8 mouse cellular contexts compared by ENCODE assay signal in genomic region chr8:8733804-8734203, GRCm38 (mm10). TPM values are rescaled to one million over a fixed set of nuclear protein-coding genes. Genes with fewer than 3 reads are reported as not detected.
DNase-seq lines count a peak whose midpoint lies in the region; ATAC-seq and TF ChIP-seq lines count a peak whose summit lies in the region.

No protein-coding gene starts in this region.

- DNase-seq in kidney, adult 2 months = peak; percentile 36
- DNase-seq in CH12.LX (ENCODE audit: extremely low read depth) = peak; percentile 1
- peak; percentile 3 for DNase-seq in adrenal gland, adult 8-10 months
- DNase-seq in forelimb bud, embryonic 11.5 days (ENCODE audit: low read depth, low spot score) = peak; percentile 36
- peak; percentile 4 for DNase-seq in retina, postnatal 7 days (ENCODE audit: low read depth, low spot score)
- DNase-seq in layer of hippocampus, postnatal 36 days = no peak
- no peak for DNase-seq in urinary bladder, adult 2 months (ENCODE audit: low spot score)

- H3K4me1 ChIP-seq in kidney, adult 2 months (ENCODE audit: control insufficient read depth, insufficient read depth, low read length) = no peaks in the 10 kb centered on the region
- H3K4me1 ChIP-seq in kidney, embryonic 14.5 days (ENCODE audit: control insufficient read depth, insufficient read depth, low read length) = no peaks in the 10 kb centered on the region
- no peaks in the 10 kb centered on the region for H3K4me1 ChIP-seq in CH12.LX (ENCODE audit: control insufficient read depth in 1 of 2, insufficient read depth in 2 of 2)

- H3K9ac ChIP-seq in kidney, embryonic 14.5 days (ENCODE audit: low read depth, low read length) = no peak overlapping the region
- no peak overlapping the region for H3K9ac ChIP-seq in CH12.LX (ENCODE audit: insufficient read depth, low read depth)

- TF ChIP-seq POLR2A in kidney, adult 2 months (IDR thresholded peaks at IDR 0.05; ENCODE audit: low read depth, low read length) = no peak
- no peak for TF ChIP-seq POLR2A in CH12.LX (IDR thresholded peaks at IDR 0.05; ENCODE audit: low read depth, low read length)

- H3K4me3 ChIP-seq in kidney, adult 2 months (ENCODE audit: insufficient read depth, low read depth, low read length) = no peak overlapping the region
- no peak overlapping the region for H3K4me3 ChIP-seq in kidney, embryonic 14.5 days (ENCODE audit: low read length)
- no peak overlapping the region for H3K4me3 ChIP-seq in CH12.LX (replicated peaks in 1 of 3; ENCODE audit: low read depth in 2 of 3, low read length in 2 of 3, poor library complexity in 1 of 3)

- dilution Hi-C loops in CH12.LX (cut with MboI; ENCODE audit: extremely low pct_ligation_motif_present, extremely low pct_unique_long_range_greater_than_20kb, low sequenced_read_pairs) = no loop called here

- no peaks in the 10 kb centered on the region for H3K79me2 ChIP-seq in CH12.LX (replicated peaks; ENCODE audit: control insufficient read depth, extremely low read depth, insufficient read depth, poor library complexity, severe bottlenecking)

- H3K27ac ChIP-seq in kidney, adult 2 months (ENCODE audit: insufficient read depth, low read depth, low read length) = no peak overlapping the region
- no peak overlapping the region for H3K27ac ChIP-seq in kidney, embryonic 14.5 days (ENCODE audit: low read depth, low read length)
- no peak overlapping the region for H3K27ac ChIP-seq in CH12.LX (ENCODE audit: insufficient read depth, low read depth)

- no peaks in the 10 kb centered on the region for H3K9me3 ChIP-seq in kidney, embryonic 14.5 days (ENCODE audit: control insufficient read depth, low read length)
- peaks cover 69% of the 10 kb centered on the region for H3K9me3 ChIP-seq in CH12.LX (replicated peaks; ENCODE audit: low read length)

- no peak overlapping the region for H3K4me2 ChIP-seq in kidney, embryonic 14.5 days (replicated peaks; ENCODE audit: low read depth, low read length)
- no peak overlapping the region for H3K4me2 ChIP-seq in CH12.LX (ENCODE audit: insufficient read depth, low read depth, poor library complexity, severe bottlenecking)

- no peak for TF ChIP-seq EP300 in CH12.LX (IDR thresholded peaks at IDR 0.05; ENCODE audit: low read length)

- TF ChIP-seq RAD21 in CH12.LX (IDR thresholded peaks at IDR 0.05; ENCODE audit: low read depth, low read length) = peak; percentile 12

- no peaks in the 10 kb centered on the region for H3K36me3 ChIP-seq in kidney, adult 2 months (ENCODE audit: control insufficient read depth, insufficient read depth, low read length)
- H3K36me3 ChIP-seq in kidney, embryonic 14.5 days (ENCODE audit: control insufficient read depth, insufficient read depth, low read length) = no peaks in the 10 kb centered on the region
- H3K36me3 ChIP-seq in CH12.LX (replicated peaks in 1 of 2; ENCODE audit: control insufficient read depth in 1 of 2, insufficient read depth in 1 of 2, low read length in 1 of 2) = no peaks in the 10 kb centered on the region

- in situ Hi-C loops in CH12.LX (cut with MboI; ENCODE audit: low pct_ligation_motif_present, low pct_unique_long_range_greater_than_20kb, low sequenced_read_pairs) = no loop called here

- no peak for ATAC-seq in kidney, embryonic 14.5 days (ENCODE audit: low FRiP score, low TSS enrichment)

- TF ChIP-seq CTCF in kidney, adult 2 months (conservative IDR thresholded peaks at IDR 0.05; ENCODE audit: insufficient read depth, insufficient read length, low read depth, low read length) = peak; percentile 75
- peak in 1 of 2 experiments; percentile 52; a peak in 2 of 4 replicates for TF ChIP-seq CTCF in CH12.LX (conservative IDR thresholded peaks at IDR 0.05 in 1 of 2, IDR thresholded peaks at IDR 0.05 in 1 of 2; ENCODE audit: low read depth in 2 of 2, low read length in 2 of 2)

- H3K27me3 ChIP-seq in kidney, adult 2 months (replicated peaks; ENCODE audit: control insufficient read depth, insufficient read depth, low read length) = no peaks in the 10 kb centered on the region
- H3K27me3 ChIP-seq in kidney, embryonic 14.5 days (ENCODE audit: control insufficient read depth, insufficient read depth, low read length) = no peaks in the 10 kb centered on the region
- no peaks in the 10 kb centered on the region for H3K27me3 ChIP-seq in CH12.LX (replicated peaks)

- 32% methylated on average over 4 of the region's 4 CpGs for whole genome bisulfite sequencing in kidney, adult 2 months
- 35% methylated on average over 4 of the region's 4 CpGs for WGBS in kidney, embryonic 14.5 days

TF ChIP-seq in CH12.LX, 34 proteins besides CTCF, POLR2A, EP300 and RAD21:
- TF ChIP-seq E2F4 (IDR thresholded peaks at IDR 0.05; ENCODE audit: insufficient replicate concordance, low read depth, low read length) (no peak), SMC3 (IDR thresholded peaks at IDR 0.05; ENCODE audit: low read depth, low read length) (peak; percentile 44), NELFE (IDR thresholded peaks at IDR 0.05; ENCODE audit: low read depth, low read length) (no peak)

RNA-seq across cellular contexts. Expression of gene Arglu1, which starts 43.5 kb away (rescaled TPM):
- 16.0 and 20.5 TPM in 2 replicates for polyA plus RNA-seq in kidney, adult 2 months (2012; rRNA removed)
- polyA plus RNA-seq in kidney, embryonic 14.5 days (2014; fragmentation: Nextera tagmentation; extraction: Ambion mirVana) = 150 and 183 TPM in 2 replicates
- total RNA-seq in CH12.LX (2012; rRNA removed) = 35.1 and 46.2 TPM in 2 replicates
- total RNA-seq in CH12.LX (2014; rRNA removed) = 58.5 and 73.7 TPM in 2 replicates
- 135 and 159 TPM in 2 replicates for polyA plus RNA-seq in CH12.LX (2012; ENCODE audit: insufficient read length, low read depth)
- total RNA-seq in adrenal gland, adult 8-10 months (2022) = 100 to 1,000 TPM in 1 of 4 experiments, 10 to 100 TPM in 3; 44.0 to 126 (median 89.0) TPM
- total RNA-seq in layer of hippocampus, postnatal 36 days (2021) = 100 to 1,000 TPM in 1 of 2 experiments, 10 to 100 TPM in 1; 93.3 to 101 TPM
- 107 and 133 TPM in 2 replicates for polyA plus RNA-seq in urinary bladder, adult 2 months (2012; rRNA removed)

Comparison
In these comparisons a context has a peak if more than half of its experiments do, and no peak if none do; other contexts are left out.
1. DNase-seq: peak in kidney, adult 2 months (single experiment), CH12.LX (single experiment), adrenal gland, adult 8-10 months (single experiment), forelimb bud, embryonic 11.5 days (single experiment) and retina, postnatal 7 days (single experiment); none in layer of hippocampus, postnatal 36 days (0 of 2) and urinary bladder, adult 2 months (single experiment).